Mouse (Mus musculus) erythroblast, embryonic 14.5 days (primary cell): ENCODE results near the gene Cc2d1b.

Experiments
- GATA1 ChIP-seq: IDR thresholded peaks from 2 replicates; pipeline ENCODE4 v1.6.1; 2012; ENCODE audit warnings: low read length, inconsistent platforms, mixed read lengths
- TAL1 ChIP-seq: IDR thresholded peaks from 3 replicates; pipeline ENCODE4 v1.6.1; 2012; ENCODE audit warnings: low read length, inconsistent platforms, mixed read lengths

DNA sequence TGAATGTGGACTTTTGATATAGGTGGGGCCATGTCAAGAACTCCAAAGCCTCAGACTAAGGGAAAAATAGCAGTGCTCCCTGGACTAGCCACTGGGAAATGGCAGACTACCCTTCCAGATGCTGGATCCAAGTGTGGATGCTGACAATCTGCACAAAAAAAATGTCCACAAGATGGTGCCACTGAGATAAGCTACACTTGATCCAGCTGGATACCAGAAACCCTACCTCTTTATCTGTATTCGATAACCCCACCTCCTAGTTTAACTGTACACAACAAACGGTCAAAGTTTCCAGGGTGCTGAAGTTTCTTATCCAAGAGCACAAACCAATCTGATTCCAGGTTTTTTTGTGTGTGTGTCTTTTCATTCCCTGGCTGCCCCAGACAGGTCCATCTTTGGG is 44.7 kb downstream of the Cc2d1b start:
- TF ChIP-seq GATA1 (no peak), TAL1 (no peak)
